Mouse (Mus musculus): ENCODE data around the gene Stk38. TPM values are rescaled to one million over a fixed set of nuclear protein-coding genes. Genes with fewer than 3 reads are reported as not detected.
"Not testable (repeated sequence)": the region's sequence is repeated elsewhere in the genome, so short reads cannot be mapped to it uniquely, and the experiment has no call there.

Stk38 gene
- total RNA-seq, 2 experiments from 2014 or later, result 35.0 to 62.2 TPM

DNA sequence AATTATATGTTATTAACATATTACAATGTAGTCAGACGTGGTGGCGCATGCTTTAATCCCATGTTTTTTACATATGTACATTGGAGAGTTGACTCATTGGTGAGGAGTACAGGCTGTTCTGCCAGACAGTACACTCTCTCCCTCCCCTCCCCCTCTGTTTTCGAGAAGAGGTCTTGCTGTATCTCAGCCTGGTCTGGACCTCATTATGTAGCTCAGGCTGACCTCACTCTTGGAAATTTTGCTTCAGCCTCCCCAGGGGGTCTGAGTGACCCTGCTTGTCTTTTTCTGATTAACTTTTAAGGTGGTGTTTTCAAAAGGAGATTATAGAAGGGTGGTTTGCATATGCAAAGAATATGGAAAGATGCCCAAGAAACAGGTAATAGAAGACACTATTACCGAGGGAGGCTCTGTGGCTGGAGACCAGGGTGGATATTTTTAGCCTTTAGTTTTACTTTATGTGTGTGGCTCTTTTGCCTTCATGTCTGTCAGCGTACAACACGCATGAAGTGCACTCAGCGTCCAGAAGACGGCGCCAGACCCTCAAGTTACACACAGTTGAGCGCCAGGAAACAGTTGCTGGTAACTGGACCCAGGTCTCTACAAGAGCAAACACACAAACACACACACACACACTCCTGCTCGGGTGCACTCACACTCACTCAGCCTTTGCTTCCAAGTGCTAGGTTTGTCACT, 10.6 kb upstream of the Stk38 start:
- intact Hi-C loops (cut with DNase I), result no loop called here
- DNase-seq (ENCODE audit: low spot score in 2 of 2), result no peak

DNA sequence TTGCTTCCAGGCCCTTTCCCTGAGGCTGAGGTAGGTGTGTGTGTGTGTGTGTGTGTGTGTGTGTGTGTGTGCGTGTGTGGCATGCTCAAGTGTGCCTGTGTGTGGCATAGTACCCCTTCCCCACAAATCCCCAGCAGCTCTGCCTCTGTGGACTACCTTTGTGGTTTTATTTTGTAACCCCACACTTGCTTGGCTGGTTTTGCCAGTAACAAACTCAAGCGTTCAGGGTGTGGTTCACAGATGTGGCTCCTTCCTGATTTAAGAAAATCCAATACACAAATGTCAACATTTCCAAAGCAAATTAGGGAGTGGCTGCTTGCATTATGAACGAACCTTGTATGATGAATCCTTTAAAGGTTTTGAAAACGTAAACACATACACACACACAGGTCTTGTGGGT, 8.9 kb upstream of the Stk38 start:
- intact Hi-C loops (cut with DNase I), result no loop called here

DNA sequence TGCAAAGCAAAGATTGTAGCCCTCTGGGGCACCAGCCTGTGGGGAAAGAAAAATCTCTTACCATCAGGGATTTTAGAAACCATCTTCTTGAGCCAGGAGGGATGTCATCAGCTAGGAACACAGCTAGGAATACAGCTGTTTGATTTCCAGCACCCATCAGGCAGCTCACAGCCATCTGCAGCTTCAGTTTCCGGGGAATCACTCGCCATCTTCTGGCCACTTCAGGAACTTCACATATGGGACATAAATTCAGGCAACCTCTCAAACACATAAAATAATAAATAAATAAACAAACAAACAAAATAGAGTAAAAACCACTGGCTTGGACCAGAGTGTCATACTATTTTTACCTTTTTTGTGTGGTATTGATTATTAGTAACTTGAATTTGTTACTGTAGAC, 7.8 kb upstream of the Stk38 start:
- no peak for DNase-seq (ENCODE audit: low spot score in 2 of 2)
- intact Hi-C loops (cut with DNase I), result no loop called here

More for the DNA sequence above, 8.9 kb upstream of the Stk38 start:
- no peak for DNase-seq (ENCODE audit: low spot score in 2 of 2)

DNA sequence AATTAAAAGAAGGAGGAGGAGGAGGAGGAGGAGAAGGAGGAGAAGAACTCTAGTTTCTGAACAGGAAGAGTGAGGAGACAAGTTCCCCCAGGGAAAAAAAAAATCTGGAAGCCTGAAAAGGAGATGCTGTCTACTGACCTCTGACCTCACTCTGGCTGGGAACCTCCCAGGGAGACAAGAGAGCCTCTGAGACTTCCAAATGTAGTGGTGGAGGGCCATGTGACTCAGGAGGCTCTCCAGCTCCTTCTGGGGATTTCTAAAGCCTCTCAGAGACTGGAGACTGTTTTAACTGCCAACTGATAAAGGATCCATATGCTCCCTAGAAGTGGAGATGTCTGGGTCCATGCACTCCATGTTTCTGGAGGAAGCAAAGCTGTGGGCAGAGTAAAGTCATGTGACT, 6.4 kb upstream of the Stk38 start:
- intact Hi-C loops (cut with DNase I), result no loop called here
- DNase-seq (ENCODE audit: low spot score in 2 of 2), result no peak

DNA sequence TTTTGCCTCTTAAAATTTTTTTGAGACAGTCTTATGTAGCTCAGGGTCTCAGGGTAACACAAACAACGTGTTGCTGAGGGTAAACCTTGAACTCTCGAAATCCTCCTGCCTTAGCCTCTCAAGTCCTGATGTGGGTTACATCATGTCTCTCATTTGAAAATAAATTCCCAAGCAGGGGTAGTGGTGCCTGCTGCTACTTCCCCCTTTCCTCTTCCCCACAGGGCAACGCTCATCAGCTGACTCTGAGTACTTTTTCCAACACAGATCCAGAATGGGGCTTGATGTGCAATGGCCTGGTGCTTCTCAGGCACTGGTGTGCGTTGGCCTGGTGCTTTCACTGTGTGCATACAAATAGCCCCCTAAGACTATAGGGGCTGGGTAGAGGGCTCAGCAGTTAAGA, 1.4 kb upstream of the Stk38 start:
- intact Hi-C loops (cut with DNase I), result no loop called here
- no peak for DNase-seq (ENCODE audit: low spot score in 2 of 2)

DNA sequence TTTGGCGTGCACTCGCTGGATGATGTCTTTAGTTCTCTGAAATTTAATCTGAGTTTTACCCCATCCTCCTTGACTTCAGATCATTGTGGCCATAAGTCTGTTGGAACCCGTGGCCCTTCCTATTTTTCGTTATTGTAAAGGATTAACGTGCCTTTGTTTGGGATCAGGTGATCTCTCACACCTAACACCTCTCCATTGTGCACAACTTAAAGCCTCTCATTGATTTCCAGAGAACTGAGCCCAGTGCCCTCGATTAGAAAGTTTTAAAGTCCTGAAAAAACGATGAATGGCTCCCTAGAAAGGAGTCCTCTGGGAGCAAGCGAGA, 493 bp upstream of the Stk38 start:
- intact Hi-C loops (cut with DNase I), result no loop called here
- DNase-seq (ENCODE audit: low spot score in 2 of 2), result no peak

DNA sequence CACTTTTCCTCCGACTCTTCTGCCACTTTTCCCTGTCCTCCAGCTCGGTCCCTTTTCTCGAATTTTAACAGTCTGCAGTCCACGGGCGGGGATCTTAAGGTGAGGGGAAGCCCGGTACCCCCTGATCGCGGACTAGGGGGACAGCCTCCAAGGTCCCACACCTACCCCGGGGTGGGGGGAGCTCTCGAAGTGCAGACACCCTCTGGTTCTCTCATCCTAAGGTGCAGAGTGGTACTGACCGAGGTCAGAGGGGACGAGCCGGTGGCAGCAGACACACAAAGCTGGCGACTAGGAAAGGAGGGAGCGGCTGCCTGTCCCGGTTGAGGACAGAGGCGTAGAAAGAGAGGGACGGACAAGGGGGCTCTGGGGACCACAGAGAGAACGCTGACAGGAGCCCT, 553 bp downstream of the Stk38 start:
- intact Hi-C loops (cut with DNase I), result no loop called here
- peak in 1 of 2 experiments; percentile 20 for DNase-seq (ENCODE audit: low spot score in 2 of 2)

DNA sequence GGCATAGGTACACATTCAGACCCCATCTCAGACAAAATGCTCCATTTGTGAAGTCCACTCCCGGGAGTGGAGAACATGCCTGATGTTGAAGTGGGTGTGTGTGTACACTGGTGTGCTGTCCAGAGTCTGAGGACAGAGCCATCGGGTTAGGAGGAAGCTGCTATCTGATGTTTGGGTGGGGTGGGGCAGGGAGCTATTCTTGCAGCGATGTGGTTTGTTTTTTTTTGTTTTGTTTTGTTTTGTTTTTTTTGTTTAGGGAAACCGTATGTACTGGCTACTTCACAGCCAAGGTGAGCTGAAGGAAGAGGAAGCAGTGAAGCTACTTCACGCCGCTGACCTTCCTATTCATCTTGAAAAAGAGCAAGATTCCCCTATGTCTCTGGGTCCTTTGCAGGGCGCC, 983 bp downstream of the Stk38 start:
- no peak for DNase-seq (ENCODE audit: low spot score in 2 of 2)
- intact Hi-C loops (cut with DNase I), result no loop called here

DNA sequence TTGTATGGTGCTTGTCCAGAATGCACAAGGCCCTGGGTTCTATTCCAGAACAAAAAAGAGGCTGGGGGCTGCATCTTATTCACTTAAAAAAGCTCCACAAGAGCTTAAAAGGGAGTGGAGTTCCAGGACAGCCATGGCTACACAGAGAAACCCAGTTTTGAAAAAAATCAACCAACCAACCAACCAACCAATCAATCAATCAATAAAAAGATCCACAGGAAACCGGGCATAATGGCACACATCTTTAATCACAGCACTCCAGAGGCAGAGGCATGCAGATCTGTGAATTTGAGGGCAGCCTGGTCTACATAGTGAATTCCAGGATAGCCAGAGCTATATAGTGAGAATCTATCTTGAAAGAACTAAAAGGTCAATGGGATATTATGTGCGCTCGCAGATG, 2.8 kb downstream of the Stk38 start:
- DNase-seq (ENCODE audit: low spot score in 2 of 2), result no peak
- intact Hi-C loops (cut with DNase I), result no loop called here

DNA sequence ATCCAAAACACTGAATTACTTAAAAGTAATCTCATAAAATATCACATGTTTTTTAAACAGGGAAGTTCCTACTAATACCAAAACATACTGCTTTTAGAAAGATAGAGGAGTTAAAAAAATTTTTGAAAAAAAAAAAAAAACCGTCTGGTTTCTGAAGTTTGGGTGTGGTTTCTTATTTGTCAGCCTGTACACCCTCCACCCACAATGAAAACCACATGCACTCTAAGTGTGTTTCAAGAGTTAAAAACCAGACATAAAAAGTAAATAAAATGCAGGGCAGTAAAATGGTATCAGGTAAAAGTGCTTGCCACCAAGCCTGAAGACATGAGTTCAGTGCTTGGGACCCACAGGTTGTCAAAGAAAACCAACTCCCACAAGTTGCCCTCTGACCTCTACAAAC, 4.1 kb downstream of the Stk38 start:
- DNase-seq (ENCODE audit: low spot score in 2 of 2), result no peak

DNA sequence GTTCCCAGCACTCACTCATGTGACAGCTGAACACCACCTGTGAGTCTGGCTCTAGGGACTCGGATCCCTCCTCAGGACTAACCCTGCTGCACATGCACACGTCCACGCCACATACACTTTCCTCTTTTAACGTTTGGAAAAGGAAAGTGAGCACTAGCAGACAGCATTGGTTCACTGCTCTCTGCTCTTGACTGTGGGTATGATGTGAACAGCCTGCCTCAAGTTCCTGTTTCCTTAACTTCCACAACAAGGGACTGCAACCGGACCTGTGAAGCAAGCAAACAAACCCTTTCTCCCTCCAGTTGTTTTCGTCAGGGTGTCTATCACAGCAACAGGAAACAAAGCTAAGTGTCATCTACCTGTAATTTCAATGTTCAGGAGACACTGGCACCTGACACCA, 7.3 kb downstream of the Stk38 start:
- intact Hi-C loops (cut with DNase I), result no loop called here
- DNase-seq (ENCODE audit: low spot score in 2 of 2), result no peak

More for the DNA sequence above, 4.1 kb downstream of the Stk38 start:
- intact Hi-C loops (cut with DNase I), result no loop called here

DNA sequence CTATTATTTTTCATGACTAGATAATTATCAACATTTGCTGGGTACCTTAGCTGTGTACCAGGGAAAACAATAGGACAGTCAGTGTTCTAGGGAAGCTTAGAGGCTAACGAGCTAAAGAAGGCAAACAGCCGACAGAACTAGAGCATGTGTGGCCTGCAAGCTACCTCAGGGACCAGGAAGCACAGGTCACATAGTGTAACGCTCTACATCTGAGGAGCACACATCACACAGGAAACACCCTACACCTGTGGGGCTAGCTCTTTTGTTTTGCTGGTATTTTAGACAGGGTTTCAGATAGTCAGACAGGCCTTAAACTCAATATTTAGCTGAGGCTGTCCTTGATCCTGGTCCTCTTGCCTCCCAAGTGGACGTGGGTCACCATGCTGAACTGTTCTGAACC, 13.2 kb downstream of the Stk38 start:
- DNase-seq (ENCODE audit: low spot score in 2 of 2), result no peak

DNA sequence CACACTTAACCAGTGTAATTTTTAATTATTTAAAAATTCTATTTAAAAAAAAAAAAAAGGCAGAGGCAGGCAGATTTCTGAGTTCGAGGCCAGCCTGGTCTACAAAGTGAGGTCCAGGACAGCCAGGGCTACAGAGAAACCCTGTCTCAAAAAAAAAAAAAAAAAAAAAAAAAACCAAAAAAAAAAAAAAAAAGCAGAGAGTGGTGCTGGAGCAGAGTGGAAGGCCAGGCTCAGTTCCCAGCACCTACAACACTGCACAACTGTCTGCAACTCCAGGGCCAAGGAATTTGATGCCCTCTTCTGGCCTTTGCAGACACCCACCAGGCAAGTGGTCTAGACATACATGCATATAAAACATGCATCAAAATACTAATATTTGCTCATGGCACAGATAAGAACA, 14.8 kb downstream of the Stk38 start:
- intact Hi-C loops (cut with DNase I); DNase-seq (ENCODE audit: low spot score in 2 of 2): not testable (repeated sequence)

More for the DNA sequence above, 13.2 kb downstream of the Stk38 start:
- intact Hi-C loops (cut with DNase I), result no loop called here

DNA sequence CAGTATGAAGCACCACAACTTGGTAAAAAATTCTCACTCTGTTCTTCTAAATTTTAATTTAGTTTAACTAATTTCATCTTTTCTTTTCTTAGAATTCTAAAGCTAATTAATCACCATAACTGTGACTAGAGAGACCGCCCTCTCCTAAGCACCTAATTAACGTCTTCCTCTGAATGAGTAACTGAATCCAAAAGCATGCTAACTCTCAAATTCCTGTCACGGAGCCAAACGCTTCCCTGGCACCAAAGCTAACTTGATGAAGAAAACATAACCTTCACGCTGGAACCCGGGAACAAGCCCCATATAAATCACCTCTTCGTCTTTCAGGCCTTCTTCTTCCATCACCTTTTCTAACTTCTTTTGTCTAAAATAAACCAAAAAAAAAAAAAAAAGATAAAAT, 15.7 kb downstream of the Stk38 start:
- no peak for DNase-seq (ENCODE audit: low spot score in 2 of 2)
- intact Hi-C loops (cut with DNase I), result no loop called here

DNA sequence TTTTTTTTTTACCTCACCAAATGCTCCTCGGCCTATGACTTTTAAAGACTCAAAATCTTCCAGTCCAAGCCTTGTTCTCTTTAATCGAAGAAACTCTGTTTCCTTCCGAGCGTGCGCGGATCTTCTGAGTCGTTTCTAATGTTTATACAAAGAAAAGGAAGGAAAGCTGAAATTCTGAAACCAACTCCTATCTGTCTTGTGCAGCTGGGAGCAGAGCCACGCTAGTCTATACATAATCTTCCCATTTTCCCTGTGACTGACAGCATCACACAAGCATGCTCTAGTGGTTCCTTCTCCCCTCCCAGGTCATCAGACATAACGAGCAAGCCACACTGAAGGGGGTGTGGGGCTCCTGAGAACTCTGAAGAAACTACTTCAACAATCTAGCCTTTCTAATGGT, 16.5 kb downstream of the Stk38 start:
- intact Hi-C loops (cut with DNase I), result no loop called here

DNA sequence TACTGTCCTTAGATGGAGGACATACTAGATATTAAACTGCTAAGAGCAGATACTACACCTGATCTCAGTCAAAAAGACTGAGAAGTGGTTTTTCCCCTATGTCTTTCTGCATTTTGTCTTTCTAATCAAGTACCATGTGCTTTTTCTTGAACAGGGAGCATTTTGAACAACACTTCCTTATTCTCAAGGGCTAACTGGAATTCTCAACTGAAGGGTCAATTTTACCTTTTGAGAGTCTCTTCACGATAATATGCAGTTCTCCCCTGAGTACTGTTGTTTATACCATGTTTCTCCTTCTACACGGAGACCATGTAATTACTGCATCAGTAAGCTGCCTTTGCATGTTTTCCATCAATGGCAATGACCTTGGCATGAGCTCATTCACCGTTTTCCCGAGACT, 17.7 kb downstream of the Stk38 start:
- intact Hi-C loops (cut with DNase I), result no loop called here
- DNase-seq (ENCODE audit: low spot score in 2 of 2), result no peak

More for the DNA sequence above, 16.5 kb downstream of the Stk38 start:
- DNase-seq (ENCODE audit: low spot score in 2 of 2), result no peak

DNA sequence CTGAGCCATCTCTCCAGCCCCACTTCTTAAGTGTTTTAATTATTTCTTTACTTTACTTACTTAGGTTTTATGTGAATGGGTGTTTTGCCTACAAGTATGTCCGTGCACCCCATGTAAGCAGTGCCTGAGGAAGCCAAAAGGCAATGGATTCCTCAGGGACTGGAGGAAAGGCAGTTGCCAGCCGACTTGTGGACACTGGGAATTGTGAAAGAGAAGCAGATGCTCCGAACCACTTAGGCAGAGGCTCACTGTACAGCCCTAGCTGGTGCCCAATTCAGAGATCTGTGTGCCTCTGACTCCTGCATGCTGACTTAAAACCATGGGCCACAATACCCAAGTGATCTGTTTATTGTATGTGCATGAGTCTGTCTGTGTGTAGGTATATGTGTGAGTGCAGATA, 18.8 kb downstream of the Stk38 start:
- no peak for DNase-seq (ENCODE audit: low spot score in 2 of 2)
- intact Hi-C loops (cut with DNase I), result no loop called here

DNA sequence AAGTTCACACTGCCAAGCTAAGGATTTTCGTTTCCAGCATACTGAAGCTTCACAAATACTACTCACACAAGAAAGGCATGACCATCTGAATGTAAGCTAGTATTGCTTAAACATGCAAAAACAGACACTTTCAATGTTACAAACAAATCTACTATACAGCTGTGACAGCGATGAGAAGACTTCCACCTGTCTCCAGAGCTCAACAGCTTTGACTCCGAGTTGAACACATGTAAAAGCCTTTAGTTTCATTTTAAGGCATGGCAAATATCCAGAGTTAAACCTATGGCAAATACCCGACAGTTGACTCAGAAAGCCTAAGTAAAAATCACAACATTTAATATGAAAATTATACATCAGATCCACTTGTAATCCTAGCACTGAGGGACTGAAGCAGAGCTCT, 19.5 kb downstream of the Stk38 start:
- intact Hi-C loops (cut with DNase I), result no loop called here
- DNase-seq (ENCODE audit: low spot score in 2 of 2), result no peak

DNA sequence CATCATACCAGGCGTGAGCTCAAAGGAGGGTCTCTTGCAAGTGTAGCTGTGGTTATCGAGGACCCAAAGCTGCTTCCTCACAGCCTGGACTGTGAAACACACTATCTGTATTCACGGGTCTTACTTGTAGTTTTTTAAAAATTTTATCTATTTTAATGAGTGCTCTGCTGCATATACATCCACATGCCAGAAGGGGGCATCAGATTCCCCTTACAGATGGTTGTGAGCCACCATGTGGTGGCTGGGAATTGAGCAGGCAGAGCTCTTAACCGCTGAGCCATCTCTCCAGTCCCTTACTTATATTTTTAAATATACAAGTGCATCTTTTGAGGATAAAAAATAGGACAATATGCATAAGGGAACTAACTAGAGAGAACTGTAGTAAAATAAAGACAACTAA, 20.1 kb downstream of the Stk38 start:
- DNase-seq (ENCODE audit: low spot score in 2 of 2), result no peak
- intact Hi-C loops (cut with DNase I), result no loop called here

DNA sequence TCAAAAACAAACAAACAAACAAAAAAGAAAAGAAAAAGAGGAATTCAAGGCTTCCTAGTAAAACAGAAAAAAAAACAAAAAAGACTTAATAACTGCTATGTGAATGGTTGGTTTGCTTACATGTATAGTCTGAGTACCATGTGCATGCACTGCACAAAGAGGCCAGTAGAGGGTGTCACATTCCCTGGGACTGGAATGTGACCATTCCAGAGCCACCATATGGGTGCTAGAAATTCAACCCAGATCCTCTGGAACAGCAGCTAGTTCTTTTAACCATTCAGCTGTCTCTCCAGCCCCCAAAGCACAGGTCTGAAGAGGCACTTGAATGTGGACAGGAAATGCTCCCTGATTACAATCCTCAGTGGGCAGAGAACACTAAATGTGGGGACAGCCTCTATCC, 21.0 kb downstream of the Stk38 start:
- intact Hi-C loops (cut with DNase I), result no loop called here
- no peak for DNase-seq (ENCODE audit: low spot score in 2 of 2)

DNA sequence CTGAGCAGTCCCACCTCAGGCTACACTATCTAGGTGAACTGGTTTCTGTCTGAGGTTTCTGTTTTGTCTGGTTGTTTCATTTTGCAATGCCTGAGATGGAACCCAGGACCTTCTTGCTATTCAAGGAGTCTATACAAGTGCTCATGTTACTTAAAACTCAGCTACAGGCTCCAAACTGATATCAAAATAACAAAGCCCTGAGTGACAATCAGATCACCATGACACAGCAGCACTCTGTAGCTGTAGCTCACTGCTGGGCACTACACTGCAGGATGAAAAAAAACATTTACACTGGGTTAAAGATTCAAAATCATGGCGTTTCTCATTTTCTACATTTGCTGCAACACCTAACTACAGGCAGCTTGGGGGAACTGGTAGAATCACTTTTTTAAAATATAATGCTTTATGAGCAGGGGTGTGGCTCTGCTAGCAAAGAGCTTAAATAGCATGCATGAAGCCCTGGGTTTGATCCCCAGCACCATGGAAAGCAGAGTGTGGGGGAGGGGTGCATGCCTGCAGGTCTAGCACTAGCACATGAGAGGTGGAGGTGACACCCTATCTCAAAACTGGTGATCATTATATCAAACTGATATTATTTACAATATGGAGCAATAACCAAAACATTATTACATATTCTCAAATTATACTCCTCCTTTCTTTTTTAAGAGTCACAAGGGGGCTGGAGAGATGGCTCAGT, 22.9 kb downstream of the Stk38 start:
- intact Hi-C loops (cut with DNase I), result no loop called here

DNA sequence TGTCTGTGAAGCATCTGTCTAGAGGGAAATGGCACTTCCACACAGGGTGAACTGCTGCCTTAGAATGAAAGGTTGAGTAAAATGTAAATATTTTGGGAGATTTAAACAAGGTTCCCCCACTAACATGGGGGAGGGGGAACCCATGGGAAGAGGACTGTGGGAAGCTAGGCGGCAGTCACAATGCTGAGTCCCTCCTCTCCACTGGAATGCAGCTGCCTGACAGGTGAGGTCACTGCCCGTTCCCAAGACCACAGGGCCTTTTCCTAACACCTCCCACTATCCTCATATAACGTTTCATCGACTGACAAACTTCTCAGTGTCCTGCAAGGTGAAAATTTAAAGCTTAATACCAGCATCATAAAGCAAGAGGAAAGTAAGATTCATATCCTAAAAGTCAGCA, 25.2 kb downstream of the Stk38 start:
- intact Hi-C loops (cut with DNase I), result no loop called here

More for the DNA sequence above, 22.9 kb downstream of the Stk38 start:
- DNase-seq (ENCODE audit: low spot score in 2 of 2), result no peak

More for the DNA sequence above, 25.2 kb downstream of the Stk38 start:
- DNase-seq (ENCODE audit: low spot score in 2 of 2), result no peak
